Mouse (Mus musculus) lung, postnatal 0 days (tissue): ENCODE results near the gene Braf. TPM values are rescaled to one million over a fixed set of nuclear protein-coding genes. Genes with fewer than 3 reads are reported as not detected.
A peak's percentile ranks its signal among the peaks of the same experiment; 100 is the strongest.

Experiments
- ATAC-seq: fragments of 200-750 bp; cut with Nextera tagmentation; 2 replicates; pipeline ENCODE4 v1.8.0; 2017; ENCODE audit warnings: moderate library complexity
- DNase-seq: peaks from one replicate; pipeline ENCODE4 v3.0.0-alpha.2; 2016; ENCODE audit warnings: low spot score
- H3K27ac ChIP-seq: fragments of 300-500 bp; sonication (generic); 2 replicates; pipeline ENCODE4 v1.5.1; 2014; ENCODE audit warnings: antibody characterized with exemption, mild to moderate bottlenecking, low read length, mixed read lengths
- H3K27me3 ChIP-seq: fragments of 300-500 bp; sonication (generic); replicated peaks from 2 replicates; pipeline ENCODE4 v1.6.1; 2014; ENCODE audit warnings: low read length, mixed read lengths; ENCODE audit not compliant: insufficient read depth
- H3K36me3 ChIP-seq: fragments of 300-500 bp; sonication (generic); 2 replicates; pipeline ENCODE4 v1.6.1; 2014; ENCODE audit warnings: low read length, mixed read lengths; ENCODE audit not compliant: insufficient read depth
- H3K4me1 ChIP-seq: fragments of 300-500 bp; sonication (generic); 2 replicates; pipeline ENCODE4 v1.6.1; 2014; ENCODE audit warnings: antibody characterized with exemption, low read depth, low read length, mixed read lengths; ENCODE audit not compliant: insufficient read depth
- H3K4me2 ChIP-seq: fragments of 300-500 bp; sonication (generic); replicated peaks from 2 replicates; pipeline ENCODE4 v1.6.1; 2014; ENCODE audit warnings: low read depth, mild to moderate bottlenecking, low read length, moderate library complexity, mixed read lengths
- H3K4me3 ChIP-seq: fragments of 300-500 bp; sonication (generic); 2 replicates; pipeline ENCODE4 v1.5.1; 2014; ENCODE audit warnings: low read depth, low read length
- H3K9ac ChIP-seq: fragments of 300-500 bp; sonication (generic); replicated peaks from 2 replicates; pipeline ENCODE4 v1.6.1; 2014; ENCODE audit warnings: low read depth, mild to moderate bottlenecking
- H3K9me3 ChIP-seq: fragments of 300-500 bp; sonication (generic); 2 replicates; pipeline ENCODE4 v1.6.1; 2016; ENCODE audit warnings: low read length, mixed read lengths
- CTCF ChIP-seq: IDR thresholded peaks from 2 replicates; pipeline ENCODE4 v1.5.1; 2016; ENCODE audit warnings: antibody characterized with exemption, mild to moderate bottlenecking
- EP300 ChIP-seq: IDR thresholded peaks from 2 replicates; pipeline ENCODE4 v1.6.1; 2016; ENCODE audit warnings: antibody characterized with exemption, mild to moderate bottlenecking, control low read depth
- WGBS: fragments of 180-500 bp; shearing (Covaris S2); extraction: QIAGEN DNeasy Blood & Tissue Kit; methylation state at CpG from one replicate; pipeline ENCODE4 v1.1.7; 2014; 5-methylcytosine and 5-hydroxymethylcytosine counted together
- polyA plus RNA-seq: library from polyadenylated mRNA; unstranded; fragments of >200 nt; fragmentation: Nextera tagmentation; extraction: Ambion mirVana; gene quantifications from 2 replicates; pipeline ENCODE4 v1.2.1, GENCODE M21; 2015

Braf gene
- polyA plus RNA-seq, 1 experiment from 2014 or later = 8.1 TPM

DNA sequence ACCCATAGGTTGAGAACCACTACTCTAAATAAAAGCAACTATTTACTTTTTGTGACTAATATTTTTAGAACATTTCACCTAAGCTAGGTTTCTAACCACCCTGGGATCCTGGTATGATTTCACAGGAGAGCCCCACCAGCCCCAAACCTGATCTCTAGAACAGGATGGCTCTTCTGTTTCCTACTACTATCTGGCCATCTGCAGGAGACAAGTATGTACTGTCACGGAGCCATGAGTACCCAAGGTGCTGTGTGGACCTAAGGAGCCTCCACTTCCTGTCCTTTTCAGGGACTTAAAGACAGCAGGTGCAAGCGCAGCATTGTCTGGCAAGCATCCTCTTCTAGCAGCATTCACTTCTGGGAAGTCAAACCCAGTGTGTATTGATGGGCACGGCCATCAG, 123.4 kb downstream of the Braf start:
- TF ChIP-seq CTCF (no peak), EP300 (no peak)
- DNase-seq = no peak
- H3K9me3 ChIP-seq = no peaks in the 10 kb centered on the region
- H3K27ac ChIP-seq = no peak overlapping the region
- no peak overlapping the region for H3K4me3 ChIP-seq
- no peak overlapping the region for H3K9ac ChIP-seq
- 76% methylated on average over 3 of the region's 3 CpGs for WGBS
- no peaks in the 10 kb centered on the region for H3K4me1 ChIP-seq
- no peak overlapping the region for H3K4me2 ChIP-seq
- ATAC-seq = no peak
- H3K27me3 ChIP-seq = no peaks in the 10 kb centered on the region
- H3K36me3 ChIP-seq = peaks cover 19% of the 10 kb centered on the region; the same call in 1 of the 2 replicates

GRCm38 (mm10) chr6:39600851-39601250, 124.4 kb downstream of the Braf start:
- Histone ChIP-seq H3K9ac (no peak overlapping the region), H3K27me3 (no peaks in the 10 kb centered on the region), H3K4me3 (no peak overlapping the region), H3K36me3 (peaks cover 19% of the 10 kb centered on the region; the same call in 1 of the 2 replicates), H3K9me3 (no peaks in the 10 kb centered on the region), H3K4me1 (no peaks in the 10 kb centered on the region), H3K27ac (no peak overlapping the region), H3K4me2 (no peak overlapping the region)
- TF ChIP-seq CTCF = no peak
- no peak for TF ChIP-seq EP300
- WGBS = 50% methylated on average over 3 of the region's 3 CpGs
- peak; percentile 69 for DNase-seq
- ATAC-seq = peak; percentile 90

- DNase-seq (peak; percentile 96), ATAC-seq (peak; percentile 99)
- no peak for TF ChIP-seq EP300
- no peak for TF ChIP-seq CTCF
- Histone ChIP-seq H3K9ac (peak within 1 kb of the TSS; percentile 82), H3K4me2 (peak within 1 kb of the TSS; percentile 71), H3K4me1 (peaks cover 6% of the 10 kb centered on the region), H3K4me3 (peak within 1 kb of the TSS; percentile 87), H3K27me3 (no peaks in the 10 kb centered on the region), H3K9me3 (no peaks in the 10 kb centered on the region), H3K27ac (peak within 1 kb of the TSS; percentile 79), H3K36me3 (peaks cover 2% of the 10 kb centered on the region; the same call in 1 of the 2 replicates)
- WGBS = 2% methylated on average over 56 of the region's 56 CpGs
Measured at GRCm38 (mm10) chr6:39592401-39593214, 132.7 kb downstream of the Braf start, which contains the start of gene Ndufb2. Gene Ndufb2 (plus strand): TSS chr6:39592574.

GRCm38 (mm10) chr6:39591481-39591880, 133.8 kb downstream of the Braf start:
- H3K36me3 ChIP-seq = no peaks in the 10 kb centered on the region
- H3K27ac ChIP-seq = no peak overlapping the region
- H3K9me3 ChIP-seq = no peaks in the 10 kb centered on the region
- no peaks in the 10 kb centered on the region for H3K27me3 ChIP-seq
- TF ChIP-seq CTCF = no peak
- no peak for TF ChIP-seq EP300
- peak overlapping the region; percentile 71 for H3K4me2 ChIP-seq
- 81% methylated on average over 4 of the region's 4 CpGs for WGBS
- DNase-seq (no peak), ATAC-seq (no peak)
- H3K4me3 ChIP-seq = no peak overlapping the region
- no peak overlapping the region for H3K9ac ChIP-seq
- H3K4me1 ChIP-seq = peaks cover 6% of the 10 kb centered on the region

DNA sequence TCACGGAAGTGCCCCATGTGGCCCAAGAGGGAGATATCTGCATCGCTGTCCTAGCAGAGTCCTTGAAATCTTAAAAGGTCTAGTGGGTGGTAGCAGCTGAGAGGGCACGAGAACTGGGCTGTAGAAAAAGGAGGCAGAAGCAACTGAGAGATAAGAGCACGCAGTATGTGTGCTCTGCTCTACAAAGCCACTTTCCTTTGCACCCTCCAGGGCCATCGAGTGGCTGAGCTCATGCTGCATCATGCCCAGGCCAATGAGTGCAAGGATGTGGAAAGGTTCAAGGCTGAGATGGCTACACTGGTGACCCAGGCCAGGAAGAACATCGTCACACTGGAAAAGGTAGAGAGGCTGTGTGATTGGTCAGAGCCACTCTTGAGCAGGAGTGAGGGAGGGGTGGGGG, 139.7 kb downstream of the Braf start, which contains the start of gene Gm42420:
Gm42420 (plus strand) TSS at position 237 of the 400 bp plus-strand sequence.
- DNase-seq (no peak), ATAC-seq (no peak)
- 78% methylated on average over 6 of the region's 6 CpGs for WGBS
- Histone ChIP-seq H3K4me1 (no peaks in the 10 kb centered on the region), H3K4me3 (no peak within 1 kb of the TSS), H3K4me2 (no peak within 1 kb of the TSS), H3K27me3 (no peaks in the 10 kb centered on the region), H3K36me3 (0 out of 2 replicates have a peak, but pooled peaks cover 18% of the 10 kb centered on the region), H3K27ac (no peak within 1 kb of the TSS), H3K9ac (no peak within 1 kb of the TSS), H3K9me3 (no peaks in the 10 kb centered on the region)
- TF ChIP-seq EP300 (no peak), CTCF (no peak)

DNA sequence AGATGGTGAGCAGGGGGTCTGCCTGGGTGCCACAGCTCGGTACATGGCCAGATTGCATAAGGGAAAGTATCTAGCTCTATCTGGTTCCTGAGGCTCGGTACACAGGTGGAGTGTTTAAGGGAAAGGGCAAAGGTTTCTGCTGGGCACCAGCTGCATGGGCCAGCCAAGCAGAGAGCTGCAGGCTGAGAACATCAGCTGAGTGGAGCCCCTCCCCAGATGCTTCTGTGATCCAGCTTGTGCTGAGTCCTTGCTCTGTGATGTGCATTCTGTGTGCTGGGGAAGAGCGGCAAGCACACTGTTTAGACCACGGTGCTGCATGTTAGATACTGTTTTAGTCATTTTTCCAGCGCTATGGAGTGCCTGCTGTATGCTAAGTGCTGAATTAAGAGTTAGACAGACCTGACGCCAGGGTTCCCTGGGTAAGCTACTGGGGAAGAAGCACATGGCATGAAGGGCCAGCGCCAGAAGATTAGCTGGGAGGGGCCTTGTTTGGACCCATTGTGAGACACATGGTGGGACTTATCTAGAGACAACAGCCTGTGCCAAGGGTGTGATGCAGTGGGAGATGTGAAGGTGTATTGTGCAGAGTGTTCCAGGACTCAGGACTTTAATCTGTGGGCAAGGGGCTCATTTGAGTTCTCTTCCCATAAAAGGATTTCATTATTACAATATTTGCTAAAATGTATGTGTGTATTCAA, 144.0 kb downstream of the Braf start:
- Histone ChIP-seq H3K4me2 (no peak overlapping the region), H3K9ac (no peak overlapping the region), H3K27ac (no peak overlapping the region), H3K4me3 (no peak overlapping the region), H3K4me1 (no peaks in the 10 kb centered on the region), H3K9me3 (no peaks in the 10 kb centered on the region), H3K36me3 (peaks cover 24% of the 10 kb centered on the region; the same call in 1 of the 2 replicates), H3K27me3 (no peaks in the 10 kb centered on the region)
- no peak for ATAC-seq
- WGBS = 84% methylated on average over 7 of the region's 7 CpGs
- TF ChIP-seq EP300 = no peak
- no peak for TF ChIP-seq CTCF
- no peak for DNase-seq
